Mouse (Mus musculus): ENCODE data around the gene Tnfsf13b.
A peak's percentile ranks its signal among the peaks of the same experiment; 100 is the strongest.

The Tnfsf13b gene

GRCm38 (mm10) chr8:10049162-10049561 is 42.9 kb downstream of the Tnfsf13b start:
- no peak for DNase-seq

- DNase-seq = no peak
Measured at GRCm38 (mm10) chr8:10051576-10051975, 45.3 kb downstream of the Tnfsf13b start.

- peak in 1 of 2 experiments; percentile 28 for DNase-seq
Measured at GRCm38 (mm10) chr8:10053571-10053990, 47.3 kb downstream of the Tnfsf13b start.

- DNase-seq = no peak
Measured at GRCm38 (mm10) chr8:10061001-10061400, 54.7 kb downstream of the Tnfsf13b start.

- peak in 1 of 2 experiments; percentile 24 for DNase-seq
Measured at GRCm38 (mm10) chr8:10066906-10067305, 60.6 kb downstream of the Tnfsf13b start.

GRCm38 (mm10) chr8:10067775-10068174 is 61.5 kb downstream of the Tnfsf13b start:
- no peak for DNase-seq

- DNase-seq = no peak
Measured at GRCm38 (mm10) chr8:10072347-10072746, 66.1 kb downstream of the Tnfsf13b start.

All from cerebellum, postnatal 25 days (tissue).